ENCODE assay signal across 31 mouse cellular contexts in the genomic region with DNA sequence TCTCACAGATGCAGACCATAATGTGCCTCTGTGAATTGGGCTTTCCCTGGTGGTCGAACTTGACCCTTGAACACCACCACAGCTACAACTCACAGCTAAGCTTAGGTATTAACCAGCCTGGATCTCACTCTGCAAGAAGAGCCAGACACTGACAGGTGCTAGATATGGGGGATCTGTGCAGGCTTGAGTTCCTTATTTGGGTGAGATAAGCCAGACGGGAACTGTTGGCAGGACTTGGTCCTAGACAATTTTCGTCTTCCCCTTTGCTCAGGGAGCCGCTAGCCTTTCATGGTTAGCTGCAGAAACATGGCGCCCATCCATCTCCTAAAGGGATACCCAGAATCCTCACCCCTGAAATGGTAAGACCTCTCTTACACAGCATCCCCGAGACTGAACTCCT. TPM values are rescaled to one million over a fixed set of nuclear protein-coding genes. Genes with fewer than 3 reads are reported as not detected.
"Had no signal": no experiment of that assay in that cellular context is flagged by ENCODE, and none has a peak within 500 bp of the region (broad histone marks: within the 10 kb centered on the region; RNA-seq: fewer than 3 reads in every experiment).

No protein-coding gene starts in this region.

- H3K4me1 ChIP-seq: heart, embryonic 10.5 days; heart, embryonic 12.5 days; hindbrain, embryonic 10.5 days; hindbrain, embryonic 12.5 days; intestine, embryonic 15.5 days; limb, embryonic 12.5 days; liver, embryonic 13.5 days had no signal

- H3K27me3 ChIP-seq: hindbrain, embryonic 12.5 days; intestine, embryonic 15.5 days; limb, embryonic 12.5 days had no signal

- H3K27ac ChIP-seq: gastrocnemius, adult 2 months; heart, embryonic 10.5 days; hindbrain, embryonic 10.5 days; hindbrain, embryonic 12.5 days; hindbrain, embryonic 14.5 days; intestine, embryonic 15.5 days; layer of hippocampus, adult 2 months; left cerebral cortex, adult 2 months; limb, embryonic 10.5 days; limb, embryonic 12.5 days; liver, embryonic 13.5 days had no signal

- DNase-seq: gastrocnemius, adult 2 months; gastrocnemius, postnatal 10 days; gastrocnemius, postnatal 25 days; heart, adult 18-20 months; heart, postnatal 10 days; heart, postnatal 4 days; kidney, adult 2 months; kidney, postnatal 10 days; kidney, postnatal 25 days; kidney, postnatal 4 days; liver; liver, embryonic 13.5 days had no signal

- ATAC-seq: hindbrain, embryonic 16.5 days; inflammation-experienced regulatory T-cells, adult 6 months; intestine, embryonic 15.5 days; intestine, postnatal 0 days had no signal

- H3K36me3 ChIP-seq: heart, embryonic 10.5 days; heart, embryonic 12.5 days; hindbrain, embryonic 10.5 days; hindbrain, embryonic 12.5 days; intestine, embryonic 15.5 days; limb, embryonic 10.5 days; limb, embryonic 12.5 days; liver, embryonic 13.5 days had no signal

- H3K4me3 ChIP-seq: gastrocnemius, adult 2 months; heart, embryonic 10.5 days; heart, embryonic 12.5 days; hindbrain, embryonic 10.5 days; hindbrain, embryonic 12.5 days; intestine, embryonic 15.5 days; layer of hippocampus, adult 2 months; left cerebral cortex, adult 2 months; limb, embryonic 10.5 days; limb, embryonic 12.5 days; liver, embryonic 13.5 days had no signal

- H3K9ac ChIP-seq: heart, embryonic 12.5 days; hindbrain, embryonic 12.5 days; hindbrain, embryonic 14.5 days; intestine, embryonic 15.5 days; limb, embryonic 12.5 days; liver, embryonic 13.5 days had no signal

- H3K9me3 ChIP-seq: heart, embryonic 10.5 days; hindbrain, embryonic 10.5 days; hindbrain, embryonic 12.5 days; intestine, embryonic 15.5 days; limb, embryonic 10.5 days; limb, embryonic 12.5 days; liver, embryonic 13.5 days had no signal

- H3K4me2 ChIP-seq: heart, embryonic 12.5 days; hindbrain, embryonic 12.5 days; hindbrain, embryonic 14.5 days; intestine, embryonic 15.5 days; limb, embryonic 12.5 days; liver, embryonic 11.5 days; liver, embryonic 13.5 days had no signal

RNA-seq across cellular contexts. Expression of a gene that starts 35.0 kb away (rescaled TPM):
- polyA plus RNA-seq: frontal cortex, adult 2 months; heart, embryonic 10.5 days; heart, embryonic 12.5 days; heart, embryonic 14.5 days; heart, embryonic 16.5 days; hindbrain, embryonic 10.5 days; hindbrain, embryonic 12.5 days; hindbrain, embryonic 14.5 days; hindbrain, embryonic 16.5 days; inflammation-experienced regulatory T-cells, adult 6 months; intestine, embryonic 15.5 days; intestine, postnatal 0 days; kidney, embryonic 14.5 days; limb, embryonic 10.5 days; limb, embryonic 12.5 days; limb, embryonic 14.5 days; liver, embryonic 11.5 days; liver, embryonic 13.5 days had no signal

RNA-seq across cellular contexts. Expression of a gene that starts 57.2 kb away (rescaled TPM):
- polyA plus RNA-seq: heart, embryonic 10.5 days; heart, embryonic 12.5 days; heart, embryonic 16.5 days; hindbrain, embryonic 14.5 days; hindbrain, embryonic 16.5 days; intestine, embryonic 15.5 days had no signal
